Mouse (Mus musculus): Measurements from ENCODE around the gene March6. TPM values are rescaled to one million over a fixed set of nuclear protein-coding genes. Genes with fewer than 3 reads are reported as not detected.
A peak's percentile ranks its signal among the peaks of the same experiment; 100 is the strongest.

The March6 gene
- polyA plus RNA-seq, 1 experiment from 2014 or later = 27.3 TPM

DNA sequence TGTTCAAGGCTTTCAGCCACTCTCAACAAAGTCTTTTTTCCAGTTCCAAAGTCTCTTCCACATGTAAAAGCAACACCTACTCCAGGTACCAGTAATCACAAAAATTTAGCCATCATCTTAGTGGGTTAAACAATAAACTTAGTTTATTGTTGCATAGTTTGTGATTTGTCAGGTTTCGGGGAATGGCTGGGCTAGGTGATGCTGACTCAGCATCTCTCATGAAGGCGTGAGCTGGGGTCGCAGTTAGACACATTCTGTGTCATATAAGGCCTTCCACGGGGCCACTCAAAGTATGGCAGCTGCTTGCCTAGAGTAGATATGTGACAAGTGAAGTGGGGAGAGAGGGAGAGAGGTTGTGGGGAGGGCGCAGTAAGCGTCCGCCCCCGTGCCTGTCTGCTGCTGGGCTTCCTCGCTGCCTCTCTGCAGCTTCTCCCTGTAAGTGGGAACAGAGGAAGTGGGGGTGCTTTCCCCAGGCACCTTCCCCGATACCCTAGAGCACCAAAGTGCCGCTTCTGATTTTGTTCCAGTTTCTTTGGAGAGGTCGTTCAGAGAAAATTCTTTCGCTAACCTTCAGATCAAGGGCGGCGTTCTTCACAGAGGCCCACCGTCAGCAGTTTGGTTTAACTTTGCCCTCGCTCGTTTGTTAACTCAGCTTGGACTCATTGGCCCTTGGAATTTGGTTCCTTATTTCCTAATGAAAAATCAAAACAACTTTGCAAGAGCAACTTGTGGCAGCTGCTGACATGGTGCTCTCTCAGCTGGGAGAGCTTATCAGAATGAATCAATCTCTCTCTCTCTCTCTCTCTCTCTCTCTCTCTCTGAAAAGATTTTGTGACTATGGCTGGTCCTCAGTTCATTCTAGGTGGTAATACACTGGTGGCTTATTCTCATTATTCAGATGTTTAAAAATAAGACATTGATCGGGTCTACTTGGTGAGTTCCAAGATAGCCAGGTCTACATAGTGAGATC is 33.0 kb upstream of the March6 start:
- Histone ChIP-seq H3K9ac (no peak overlapping the region), H3K4me2 (peak overlapping the region; percentile 42), H3K4me3 (0 out of 2 replicates have a peak overlapping the region, but pooled peaks have one; percentile 10), H3K4me1 (peaks cover 21% of the 10 kb centered on the region), H3K36me3 (no peaks in the 10 kb centered on the region), H3K9me3 (no peaks in the 10 kb centered on the region), H3K27ac (peak overlapping the region; percentile 75), H3K27me3 (no peaks in the 10 kb centered on the region)
- no peak for ATAC-seq (ENCODE audit: borderline replicate concordance, extremely low read depth, low FRiP score, low TSS enrichment)
- 31% methylated on average over 19 of the region's 19 CpGs for WGBS

DNA sequence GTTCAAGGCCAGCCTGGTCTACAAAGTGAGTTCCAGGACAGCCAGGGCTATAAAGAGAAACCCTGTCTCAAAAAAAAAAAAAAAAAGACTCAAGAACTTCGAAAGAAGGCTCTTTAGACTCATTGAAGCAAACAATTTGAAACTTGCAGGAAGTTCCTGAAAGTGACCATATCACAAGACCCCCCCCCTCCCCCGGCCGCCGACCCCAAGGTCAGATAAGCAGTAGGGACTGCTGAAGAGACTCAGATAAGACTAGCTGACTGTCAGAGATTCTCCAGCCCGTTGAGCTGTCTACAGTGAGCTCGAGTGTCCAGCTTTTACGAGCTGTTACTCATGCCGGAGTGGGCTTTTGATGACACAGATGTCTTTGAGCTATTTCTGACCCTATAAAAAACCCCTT is 32.0 kb upstream of the March6 start:
- no peaks in the 10 kb centered on the region for H3K27me3 ChIP-seq
- H3K9me3 ChIP-seq = no peaks in the 10 kb centered on the region
- no peak overlapping the region for H3K4me3 ChIP-seq
- H3K4me1 ChIP-seq = peaks cover 13% of the 10 kb centered on the region; the same call in 1 of the 2 replicates
- H3K4me2 ChIP-seq = no peak overlapping the region
- no peak overlapping the region for H3K9ac ChIP-seq
- no peak overlapping the region for H3K27ac ChIP-seq
- no peaks in the 10 kb centered on the region for H3K36me3 ChIP-seq
- ATAC-seq (ENCODE audit: borderline replicate concordance, extremely low read depth, low FRiP score, low TSS enrichment) = no peak
- WGBS = 55% methylated on average over 8 of the region's 8 CpGs

DNA sequence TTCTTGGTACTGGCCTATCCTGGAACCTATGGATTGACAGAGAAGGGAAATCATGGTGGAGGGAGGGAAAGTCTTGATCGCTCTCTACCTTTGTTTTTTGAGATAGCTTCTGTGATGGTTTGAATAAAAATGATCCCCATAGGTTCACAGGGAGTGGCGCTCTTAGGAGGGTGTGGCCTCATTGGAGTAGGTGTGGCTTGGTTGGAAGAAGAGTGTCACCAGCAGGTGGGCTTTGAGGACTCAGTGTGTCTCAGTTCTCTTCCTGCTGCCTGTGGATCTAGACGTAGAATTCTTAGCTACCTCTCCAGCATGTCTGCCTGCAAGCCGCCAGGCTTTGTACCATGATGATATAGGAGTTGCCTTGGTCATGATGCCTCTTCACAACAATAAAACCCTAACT is 31.1 kb upstream of the March6 start:
- H3K4me1 ChIP-seq = peaks cover 13% of the 10 kb centered on the region; the same call in 1 of the 2 replicates
- H3K27ac ChIP-seq = no peak overlapping the region
- no peak for ATAC-seq (ENCODE audit: borderline replicate concordance, extremely low read depth, low FRiP score, low TSS enrichment)
- no peak overlapping the region for H3K9ac ChIP-seq
- no peaks in the 10 kb centered on the region for H3K36me3 ChIP-seq
- H3K4me2 ChIP-seq = no peak overlapping the region
- WGBS = 92% methylated on average over 4 of the region's 4 CpGs
- H3K4me3 ChIP-seq = no peak overlapping the region
- no peaks in the 10 kb centered on the region for H3K27me3 ChIP-seq
- no peaks in the 10 kb centered on the region for H3K9me3 ChIP-seq

DNA sequence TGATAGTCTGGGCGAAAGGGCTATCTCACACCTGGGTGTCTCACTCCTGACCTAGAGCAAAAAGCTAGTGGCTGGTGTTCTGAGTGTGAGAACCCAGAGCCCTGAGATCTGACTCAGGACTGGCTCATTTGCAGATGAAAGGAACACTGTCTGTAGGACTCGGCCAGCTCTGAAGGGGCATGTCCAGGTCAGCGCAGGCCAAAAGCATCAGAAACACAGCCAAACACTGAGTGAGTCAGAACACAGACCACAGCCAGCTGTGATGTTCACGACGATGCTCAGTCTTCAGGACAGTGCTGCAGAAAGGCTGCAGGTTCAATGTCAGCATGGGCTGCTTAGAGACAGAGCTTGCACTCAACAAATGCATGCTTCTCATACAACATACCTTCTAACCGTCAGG is 30.5 kb upstream of the March6 start:
- H3K4me3 ChIP-seq = no peak overlapping the region
- no peaks in the 10 kb centered on the region for H3K36me3 ChIP-seq
- 81% methylated on average over 6 of the region's 6 CpGs for WGBS
- H3K9ac ChIP-seq = no peak overlapping the region
- H3K9me3 ChIP-seq = no peaks in the 10 kb centered on the region
- H3K27ac ChIP-seq = no peak overlapping the region
- H3K4me2 ChIP-seq = no peak overlapping the region
- ATAC-seq (ENCODE audit: borderline replicate concordance, extremely low read depth, low FRiP score, low TSS enrichment) = no peak
- no peaks in the 10 kb centered on the region for H3K27me3 ChIP-seq
- H3K4me1 ChIP-seq = peaks cover 13% of the 10 kb centered on the region; the same call in 1 of the 2 replicates

DNA sequence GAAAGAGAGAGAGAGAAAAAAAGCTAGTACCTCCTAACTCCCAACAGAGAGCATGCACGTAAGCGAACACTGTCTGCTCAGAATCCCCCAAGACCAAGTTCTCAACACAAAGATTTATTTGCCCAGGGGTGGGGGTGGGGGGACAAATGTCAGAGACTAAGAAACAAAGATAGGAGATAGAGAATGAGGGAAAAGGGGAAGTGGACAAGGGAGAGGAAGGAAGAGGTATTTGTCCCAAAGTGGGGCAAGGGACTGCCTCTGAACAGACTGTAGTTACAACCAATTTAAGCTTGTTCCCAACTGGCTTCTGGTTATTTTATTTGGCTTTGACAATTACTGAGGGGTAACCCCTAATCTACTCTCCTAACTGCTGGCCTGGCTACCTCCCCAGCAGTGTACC is 24.0 kb upstream of the March6 start:
- Histone ChIP-seq H3K4me1 (no peaks in the 10 kb centered on the region), H3K27me3 (no peaks in the 10 kb centered on the region), H3K9me3 (no peaks in the 10 kb centered on the region), H3K27ac (no peak overlapping the region), H3K4me3 (no peak overlapping the region), H3K36me3 (no peaks in the 10 kb centered on the region), H3K9ac (no peak overlapping the region), H3K4me2 (no peak overlapping the region)
- WGBS = 94% methylated on average over 2 of the region's 2 CpGs
- ATAC-seq (ENCODE audit: borderline replicate concordance, extremely low read depth, low FRiP score, low TSS enrichment) = no peak

DNA sequence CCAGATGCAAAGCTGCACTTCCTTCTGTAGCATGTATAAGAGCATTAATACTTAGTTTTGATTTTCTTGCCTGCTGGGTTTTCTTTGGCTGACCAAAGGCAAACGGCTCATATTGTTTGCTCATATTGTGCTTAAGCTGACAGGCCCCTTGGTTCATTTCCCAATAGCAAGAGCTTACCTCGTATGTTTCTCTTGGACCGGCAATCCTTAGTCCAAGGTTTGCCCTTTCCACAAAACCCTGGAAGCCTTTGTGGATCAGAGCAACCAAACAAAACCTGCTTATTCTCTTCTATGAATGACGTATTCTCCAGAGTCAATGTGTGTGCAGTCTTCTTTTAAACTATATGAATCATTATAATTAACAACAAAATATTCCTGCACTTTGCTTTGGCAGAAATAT is 19.5 kb upstream of the March6 start:
- 71% methylated on average over 4 of the region's 4 CpGs for WGBS
- no peak for ATAC-seq (ENCODE audit: borderline replicate concordance, extremely low read depth, low FRiP score, low TSS enrichment)
- H3K4me2 ChIP-seq = no peak overlapping the region
- no peaks in the 10 kb centered on the region for H3K36me3 ChIP-seq
- no peak overlapping the region for H3K4me3 ChIP-seq
- no peaks in the 10 kb centered on the region for H3K4me1 ChIP-seq
- no peaks in the 10 kb centered on the region for H3K27me3 ChIP-seq
- no peak overlapping the region for H3K27ac ChIP-seq
- no peaks in the 10 kb centered on the region for H3K9me3 ChIP-seq
- no peak overlapping the region for H3K9ac ChIP-seq

DNA sequence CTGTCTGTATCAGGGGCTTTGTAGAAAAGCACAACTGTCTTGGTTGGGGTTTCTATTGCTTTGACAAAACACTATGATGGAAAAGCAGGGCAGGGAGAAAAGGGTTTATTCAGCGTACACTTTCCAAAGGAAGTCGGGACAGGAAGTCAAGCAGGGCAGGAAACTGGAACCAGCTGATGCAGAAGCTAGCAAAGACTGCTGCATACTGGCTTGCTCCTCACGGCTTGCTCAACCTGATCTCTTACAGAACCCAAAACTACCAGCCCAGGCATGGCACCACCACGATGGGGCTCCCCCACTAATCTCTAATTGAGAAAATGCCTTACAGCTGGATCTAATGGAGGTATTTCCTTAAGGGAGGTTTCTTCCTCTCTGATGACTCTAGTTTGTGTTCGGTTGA is 16.6 kb upstream of the March6 start:
- ATAC-seq (ENCODE audit: borderline replicate concordance, extremely low read depth, low FRiP score, low TSS enrichment) = no peak
- no peaks in the 10 kb centered on the region for H3K27me3 ChIP-seq
- no peaks in the 10 kb centered on the region for H3K9me3 ChIP-seq
- WGBS = 63% methylated on average over 5 of the region's 5 CpGs
- H3K9ac ChIP-seq = no peak overlapping the region
- H3K4me2 ChIP-seq = no peak overlapping the region
- H3K4me3 ChIP-seq = no peak overlapping the region
- H3K36me3 ChIP-seq = no peaks in the 10 kb centered on the region
- no peak overlapping the region for H3K27ac ChIP-seq
- H3K4me1 ChIP-seq = peaks cover 3% of the 10 kb centered on the region

DNA sequence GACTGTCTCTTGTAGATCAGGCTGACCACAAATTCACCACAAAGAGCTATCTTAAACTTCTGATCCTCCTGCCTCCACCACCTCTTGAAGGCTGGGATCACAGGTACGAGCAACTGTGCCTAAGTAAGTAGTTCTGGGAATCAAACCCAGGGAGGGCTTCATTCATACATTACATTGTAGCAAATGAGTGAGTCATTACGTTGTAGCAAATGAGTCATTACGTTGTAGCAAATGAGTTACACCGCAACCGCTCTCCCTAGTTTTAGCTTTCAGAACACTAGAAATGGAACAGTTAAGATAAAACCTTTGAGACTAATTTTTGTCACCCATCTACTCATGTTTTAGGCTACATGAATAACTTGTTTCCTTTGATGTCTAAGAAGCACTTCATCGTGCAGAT is 15.4 kb upstream of the March6 start:
- H3K36me3 ChIP-seq = no peaks in the 10 kb centered on the region
- H3K9ac ChIP-seq = no peak overlapping the region
- ATAC-seq (ENCODE audit: borderline replicate concordance, extremely low read depth, low FRiP score, low TSS enrichment) = no peak
- no peaks in the 10 kb centered on the region for H3K27me3 ChIP-seq
- 82% methylated on average over 6 of the region's 6 CpGs for WGBS
- H3K4me1 ChIP-seq = peaks cover 10% of the 10 kb centered on the region
- H3K9me3 ChIP-seq = no peaks in the 10 kb centered on the region
- H3K4me3 ChIP-seq = no peak overlapping the region
- H3K27ac ChIP-seq = no peak overlapping the region
- H3K4me2 ChIP-seq = no peak overlapping the region

DNA sequence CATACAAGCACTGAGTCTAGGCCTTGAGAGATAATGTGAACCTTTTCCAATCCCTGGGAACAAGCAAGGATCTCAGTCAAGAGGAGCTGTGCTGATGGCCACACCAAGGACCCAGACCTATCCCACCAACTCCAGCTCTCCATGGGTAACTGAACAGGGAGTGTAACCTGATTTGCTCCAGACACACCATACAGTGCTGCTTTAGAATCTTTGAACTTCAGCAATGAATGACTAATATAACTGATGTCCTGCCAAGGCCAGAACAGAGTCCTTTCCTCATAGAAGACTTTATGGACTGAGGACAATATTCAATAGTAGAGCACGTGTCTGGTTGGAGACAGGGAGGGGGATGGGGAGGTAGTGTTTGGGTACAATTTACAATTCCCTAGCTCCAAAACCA is 14.2 kb upstream of the March6 start:
- H3K4me1 ChIP-seq = peaks cover 19% of the 10 kb centered on the region
- H3K36me3 ChIP-seq = no peaks in the 10 kb centered on the region
- no peaks in the 10 kb centered on the region for H3K9me3 ChIP-seq
- WGBS = 57% methylated on average over 1 of the region's 1 CpGs
- no peak overlapping the region for H3K4me3 ChIP-seq
- H3K4me2 ChIP-seq = no peak overlapping the region
- no peak overlapping the region for H3K9ac ChIP-seq
- H3K27me3 ChIP-seq = no peaks in the 10 kb centered on the region
- no peak overlapping the region for H3K27ac ChIP-seq
- ATAC-seq (ENCODE audit: borderline replicate concordance, extremely low read depth, low FRiP score, low TSS enrichment) = no peak

DNA sequence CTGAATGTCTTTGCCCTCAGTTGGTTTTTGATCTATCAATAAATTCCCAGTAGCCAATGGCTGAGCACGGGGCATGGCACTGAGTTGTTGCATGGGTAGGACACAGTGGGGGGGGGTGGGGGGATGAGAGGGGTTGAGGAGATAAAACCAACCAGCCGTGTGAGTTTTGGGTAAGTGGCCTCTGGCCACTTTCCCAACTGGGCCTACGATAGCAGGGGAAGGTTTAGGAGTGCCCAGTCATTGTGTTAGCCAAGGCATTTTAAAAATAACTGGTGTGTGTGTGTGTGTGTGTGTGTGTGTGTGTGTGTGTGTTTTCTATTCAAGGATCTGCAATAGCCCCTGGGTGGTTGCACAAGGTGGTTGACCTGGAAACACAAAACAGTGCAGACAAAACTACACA is 12.4 kb upstream of the March6 start:
- Histone ChIP-seq H3K27me3 (no peaks in the 10 kb centered on the region), H3K36me3 (no peaks in the 10 kb centered on the region), H3K27ac (no peak overlapping the region), H3K4me1 (peaks cover 25% of the 10 kb centered on the region), H3K4me2 (no peak overlapping the region), H3K9me3 (no peaks in the 10 kb centered on the region), H3K4me3 (no peak overlapping the region), H3K9ac (no peak overlapping the region)
- ATAC-seq (ENCODE audit: borderline replicate concordance, extremely low read depth, low FRiP score, low TSS enrichment) = no peak
- WGBS = 15% methylated on average over 3 of the region's 3 CpGs

DNA sequence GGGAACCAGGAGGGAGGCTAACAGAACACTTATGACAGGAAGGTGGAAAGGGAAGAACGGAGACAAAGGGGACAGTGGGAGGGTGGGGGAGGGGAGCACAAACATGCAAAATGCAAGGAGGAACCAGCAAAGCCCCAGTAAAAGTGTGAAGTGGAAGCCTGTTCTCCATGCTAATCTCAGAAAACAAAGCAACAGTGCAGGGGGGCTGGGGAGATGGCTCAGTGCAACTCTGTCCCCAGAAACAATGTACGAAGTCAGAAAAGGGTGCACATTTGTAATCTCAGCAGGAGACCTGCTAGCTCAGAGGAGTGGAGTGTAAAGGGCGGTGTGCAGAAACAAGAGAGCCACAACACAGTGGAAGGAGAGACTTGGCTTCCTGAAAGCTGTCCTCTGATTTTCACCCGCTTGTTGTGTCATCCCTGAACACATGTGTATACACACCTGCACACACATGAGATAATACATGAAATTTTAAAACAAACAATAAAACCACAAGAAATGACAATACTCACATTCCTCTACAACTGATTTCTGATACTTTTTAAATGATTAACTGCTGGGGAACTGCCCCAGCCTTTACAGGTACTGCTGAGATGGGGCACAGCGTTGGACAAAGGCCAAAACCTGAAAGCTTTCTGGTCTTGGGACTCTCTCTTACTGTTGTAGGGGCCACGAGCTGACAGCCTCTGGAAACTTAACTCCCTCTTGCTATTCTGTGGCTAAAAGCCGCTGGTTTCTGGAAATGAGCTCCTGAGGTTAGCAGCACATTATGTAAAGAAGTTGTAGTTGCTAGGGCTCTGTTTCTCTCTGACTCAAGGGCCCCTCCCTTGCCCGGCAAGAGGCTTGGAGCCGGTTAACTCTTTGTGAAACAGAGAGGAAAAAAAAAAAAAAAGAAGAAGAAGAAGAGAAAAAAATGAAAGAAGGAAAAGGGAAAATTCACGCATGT is 11.4 kb upstream of the March6 start:
- H3K9me3 ChIP-seq = no peaks in the 10 kb centered on the region
- H3K27me3 ChIP-seq = no peaks in the 10 kb centered on the region
- no peak overlapping the region for H3K4me3 ChIP-seq
- H3K4me2 ChIP-seq = no peak overlapping the region
- H3K27ac ChIP-seq = peak overlapping the region; percentile 77
- 11% methylated on average over 10 of the region's 10 CpGs for WGBS
- no peak for ATAC-seq (ENCODE audit: borderline replicate concordance, extremely low read depth, low FRiP score, low TSS enrichment)
- no peak overlapping the region for H3K9ac ChIP-seq
- H3K4me1 ChIP-seq = peaks cover 25% of the 10 kb centered on the region
- no peaks in the 10 kb centered on the region for H3K36me3 ChIP-seq

DNA sequence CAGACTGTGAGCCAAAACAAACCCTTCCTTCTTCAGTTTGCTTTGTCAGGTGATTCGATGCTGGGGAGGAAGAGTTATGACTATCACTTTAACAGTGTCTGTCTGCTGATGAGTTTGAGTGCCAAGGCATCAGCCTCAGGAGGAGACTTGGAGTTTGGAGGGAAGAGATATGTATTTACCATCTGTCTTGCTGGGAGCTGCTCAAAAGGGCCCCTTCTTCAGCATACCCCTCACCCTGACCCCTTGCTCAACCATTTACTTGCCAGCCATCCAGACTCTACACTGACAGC is 9.6 kb upstream of the March6 start:
- no peak overlapping the region for H3K4me3 ChIP-seq
- no peak overlapping the region for H3K9ac ChIP-seq
- ATAC-seq (ENCODE audit: borderline replicate concordance, extremely low read depth, low FRiP score, low TSS enrichment) = no peak
- H3K27me3 ChIP-seq = no peaks in the 10 kb centered on the region
- peak overlapping the region; percentile 78 for H3K27ac ChIP-seq
- no peaks in the 10 kb centered on the region for H3K9me3 ChIP-seq
- 0 out of 2 replicates have a peak overlapping the region, but pooled peaks have one; percentile 22 for H3K4me2 ChIP-seq
- peaks cover 25% of the 10 kb centered on the region for H3K4me1 ChIP-seq
- 23% methylated on average over 1 of the region's 1 CpGs for WGBS
- H3K36me3 ChIP-seq = no peaks in the 10 kb centered on the region

Data from lung, embryonic 15.5 days (tissue).